Mouse (Mus musculus) liver, embryonic 13.5 days (tissue): Measurements from ENCODE around the gene Susd3. TPM values are rescaled to one million over a fixed set of nuclear protein-coding genes. Genes with fewer than 3 reads are reported as not detected.

ENCODE experiments used
- ATAC-seq: fragments of 200-750 bp; cut with Nextera tagmentation; 2 replicates; pipeline ENCODE4 v1.8.0; 2017; ENCODE audit warnings: low read depth, mild to moderate bottlenecking, moderate number of reproducible peaks, moderate library complexity
- DNase-seq: peaks from one replicate; pipeline ENCODE4 v3.0.0; 2022
- H3K27ac ChIP-seq: fragments of 300-500 bp; sonication (generic); 2 replicates; pipeline ENCODE4 v1.5.1; 2015; ENCODE audit warnings: moderate library complexity, mild to moderate bottlenecking, inconsistent platforms
- H3K27me3 ChIP-seq: fragments of 300-500 bp; sonication (generic); 2 replicates; pipeline ENCODE4 v1.6.1; 2015; ENCODE audit warnings: mild to moderate bottlenecking, inconsistent platforms
- H3K36me3 ChIP-seq: fragments of 300-500 bp; sonication (generic); 2 replicates; pipeline ENCODE4 v1.6.1; 2015; ENCODE audit warnings: mild to moderate bottlenecking, inconsistent platforms
- H3K4me1 ChIP-seq: fragments of 300-500 bp; sonication (generic); replicated peaks from 2 replicates; pipeline ENCODE4 v1.6.1; 2015; ENCODE audit warnings: inconsistent platforms
- H3K4me2 ChIP-seq: fragments of 300-500 bp; sonication (generic); 2 replicates; pipeline ENCODE4 v1.6.1; 2015; ENCODE audit warnings: inconsistent platforms, mild to moderate bottlenecking, moderate library complexity
- H3K4me3 ChIP-seq: fragments of 300-500 bp; sonication (generic); replicated peaks from 2 replicates; pipeline ENCODE4 v1.5.1; 2015; ENCODE audit warnings: mild to moderate bottlenecking, inconsistent platforms
- H3K9ac ChIP-seq: fragments of 300-500 bp; sonication (generic); 2 replicates; pipeline ENCODE4 v1.6.1; 2015; ENCODE audit warnings: mild to moderate bottlenecking, inconsistent platforms
- H3K9me3 ChIP-seq: fragments of 300-500 bp; sonication (generic); replicated peaks from 2 replicates; pipeline ENCODE4 v1.6.1; 2016; ENCODE audit warnings: inconsistent platforms
- WGBS: fragments of 180-500 bp; shearing (Covaris S2); methylation state at CpG from one replicate; pipeline ENCODE4 v1.1.7; 2015; ENCODE audit not compliant: insufficient replicate concordance; 5-methylcytosine and 5-hydroxymethylcytosine counted together
- polyA plus RNA-seq: library from polyadenylated mRNA; unstranded; fragments of >200 nt; fragmentation: Nextera tagmentation; extraction: Ambion mirVana; gene quantifications from 2 replicates; pipeline ENCODE4 v1.2.1, GENCODE M21; 2015

Susd3 gene
- polyA plus RNA-seq, 1 experiment from 2014 or later: 1.7 TPM

DNA sequence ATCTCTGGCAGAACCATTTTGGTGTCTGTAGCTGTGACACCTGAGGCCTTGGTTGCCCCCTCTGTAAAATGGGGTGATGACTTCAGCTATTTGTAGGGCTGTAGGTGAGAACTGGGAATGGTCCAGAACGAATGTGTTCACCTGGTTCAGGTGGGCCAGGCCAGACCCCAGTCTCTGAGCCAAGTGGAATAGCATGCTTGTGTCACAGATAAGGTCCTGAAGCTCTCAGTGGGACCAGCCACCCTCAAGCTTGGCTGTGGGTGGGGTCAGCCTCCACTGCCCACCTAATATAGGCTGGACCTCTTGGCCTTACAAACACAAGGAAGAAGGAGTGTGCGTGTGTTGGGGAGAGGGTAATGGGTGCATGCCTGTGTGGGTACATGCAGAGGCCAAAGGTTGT is 42.2 kb downstream of the Susd3 start:
- H3K9ac ChIP-seq: no peak overlapping the region
- no peak overlapping the region for H3K4me2 ChIP-seq
- WGBS: 77% methylated on average over 2 of the region's 2 CpGs
- no peaks in the 10 kb centered on the region for H3K9me3 ChIP-seq
- no peak overlapping the region for H3K27ac ChIP-seq
- ATAC-seq: no peak
- no peak for DNase-seq
- no peak overlapping the region for H3K4me3 ChIP-seq
- H3K36me3 ChIP-seq: no peaks in the 10 kb centered on the region; the same call in 1 of the 2 replicates
- H3K27me3 ChIP-seq: no peaks in the 10 kb centered on the region
- H3K4me1 ChIP-seq: 0 out of 2 replicates have a peak, but pooled peaks cover 8% of the 10 kb centered on the region

DNA sequence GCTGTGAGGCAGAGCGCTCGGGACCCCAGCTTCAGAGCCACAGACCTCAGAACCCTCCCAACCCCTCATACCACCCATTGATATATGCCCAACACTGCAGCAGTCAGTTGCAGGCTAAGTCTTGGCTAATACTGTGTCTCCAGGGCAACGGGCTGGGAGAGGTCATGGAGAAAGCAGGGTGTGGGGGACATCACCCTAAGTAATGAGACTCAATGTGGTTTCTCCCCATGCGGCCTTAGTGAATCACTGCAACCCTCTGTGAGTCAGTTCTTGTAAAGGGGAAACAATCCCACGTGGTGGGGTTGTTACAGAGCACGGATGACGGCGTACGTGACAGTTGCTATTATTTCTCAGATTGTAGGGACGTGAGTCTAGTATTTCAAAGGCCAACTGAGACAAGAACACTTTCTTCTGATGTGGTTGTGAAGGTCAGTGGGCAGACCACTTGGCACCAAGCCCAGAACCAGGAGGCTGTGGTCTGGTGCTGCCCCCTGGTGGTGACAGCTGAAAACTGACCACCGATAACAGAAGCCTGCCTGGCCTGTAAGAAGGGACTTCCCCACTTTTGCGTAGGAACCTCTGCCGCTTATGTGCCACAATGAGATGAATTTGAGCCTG is 43.0 kb downstream of the Susd3 start:
- WGBS: 47% methylated on average over 13 of the region's 13 CpGs
- DNase-seq (peak; percentile 52), ATAC-seq (peak; percentile 30)
- Histone ChIP-seq H3K4me3 (no peak overlapping the region), H3K4me1 (peaks cover 13% of the 10 kb centered on the region; the same call in 1 of the 2 replicates), H3K27me3 (no peaks in the 10 kb centered on the region), H3K9ac (no peak overlapping the region), H3K27ac (no peak overlapping the region), H3K9me3 (no peaks in the 10 kb centered on the region), H3K4me2 (no peak overlapping the region), H3K36me3 (no peaks in the 10 kb centered on the region; the same call in 1 of the 2 replicates)

DNA sequence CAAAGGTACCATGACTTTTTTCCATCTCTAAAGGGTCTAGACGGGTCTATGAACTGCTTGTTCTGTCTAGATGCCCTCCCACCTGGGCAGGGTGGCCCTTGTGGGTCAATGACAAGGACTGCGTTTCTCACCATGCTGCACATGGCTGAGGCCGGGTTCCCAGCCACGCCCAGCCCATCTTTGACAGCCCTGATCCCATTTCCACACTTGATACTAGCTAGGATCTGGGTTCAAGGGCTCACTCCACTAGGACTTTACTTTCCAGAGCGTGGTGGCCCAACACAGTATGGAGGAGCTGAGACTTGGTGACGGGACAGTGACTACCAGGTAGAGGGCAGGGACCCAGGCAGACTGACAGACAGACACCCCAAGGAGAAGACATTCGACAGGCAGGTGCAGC is 46.0 kb downstream of the Susd3 start:
- WGBS: 76% methylated on average over 7 of the region's 7 CpGs
- ATAC-seq (no peak), DNase-seq (no peak)
- no peaks in the 10 kb centered on the region for H3K9me3 ChIP-seq
- H3K36me3 ChIP-seq: no peaks in the 10 kb centered on the region; the same call in 1 of the 2 replicates
- H3K9ac ChIP-seq: no peak overlapping the region
- no peaks in the 10 kb centered on the region for H3K27me3 ChIP-seq
- H3K4me1 ChIP-seq: peaks cover 13% of the 10 kb centered on the region; the same call in 1 of the 2 replicates
- H3K27ac ChIP-seq: no peak overlapping the region
- H3K4me2 ChIP-seq: no peak overlapping the region
- H3K4me3 ChIP-seq: no peak overlapping the region

DNA sequence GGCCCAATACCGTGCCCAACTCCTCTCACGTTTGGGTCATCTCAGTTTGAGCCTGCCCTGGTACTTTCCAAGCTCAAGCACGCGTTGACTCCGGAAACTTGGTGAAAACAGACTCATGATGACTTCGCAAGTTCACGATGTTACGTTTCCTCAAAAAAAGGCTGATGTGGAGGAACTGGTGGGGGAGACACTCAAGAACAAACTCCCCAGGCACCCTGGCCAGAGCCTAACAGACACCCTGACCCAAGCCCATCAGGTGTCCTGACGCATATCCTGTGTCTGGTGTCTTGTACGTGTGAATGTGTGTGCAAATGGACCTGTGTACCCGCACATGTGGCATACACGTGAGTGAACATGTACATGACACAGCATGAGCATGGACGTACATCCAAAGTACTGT is 47.8 kb downstream of the Susd3 start:
- H3K27ac ChIP-seq: no peak overlapping the region
- no peak overlapping the region for H3K4me2 ChIP-seq
- DNase-seq: no peak

DNA sequence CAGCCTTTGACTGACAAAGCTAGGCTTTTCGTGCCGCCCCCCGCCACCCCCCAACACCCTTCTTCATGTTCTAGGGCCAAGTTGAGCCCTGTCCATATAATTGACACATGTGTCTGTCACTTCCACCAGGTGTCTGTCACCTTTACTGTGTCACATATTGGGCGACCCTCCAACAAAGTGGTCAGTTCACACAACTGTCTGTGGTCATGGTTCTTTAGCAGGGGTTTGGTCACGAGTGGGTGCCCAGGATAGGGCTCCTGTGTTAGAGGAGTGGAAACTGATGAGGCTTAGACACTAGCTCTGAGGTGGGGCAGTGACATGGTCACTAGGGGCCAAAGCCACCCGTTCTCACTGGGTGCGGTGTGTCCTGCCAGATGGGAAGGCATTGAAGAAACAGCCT is 48.6 kb downstream of the Susd3 start:
- peaks cover 12% of the 10 kb centered on the region for H3K36me3 ChIP-seq
- H3K27ac ChIP-seq: no peak overlapping the region
- no peak overlapping the region for H3K4me3 ChIP-seq
- DNase-seq (no peak), ATAC-seq (no peak)
- 80% methylated on average over 7 of the region's 7 CpGs for WGBS
- H3K4me2 ChIP-seq: no peak overlapping the region
- no peak overlapping the region for H3K9ac ChIP-seq
- H3K27me3 ChIP-seq: no peaks in the 10 kb centered on the region
- no peaks in the 10 kb centered on the region for H3K9me3 ChIP-seq
- peaks cover 20% of the 10 kb centered on the region; the same call in 1 of the 2 replicates for H3K4me1 ChIP-seq

More for the DNA sequence above, 47.8 kb downstream of the Susd3 start:
- peaks cover 14% of the 10 kb centered on the region; the same call in 1 of the 2 replicates for H3K4me1 ChIP-seq
- no peak for ATAC-seq
- no peak overlapping the region for H3K9ac ChIP-seq
- H3K9me3 ChIP-seq: no peaks in the 10 kb centered on the region
- H3K27me3 ChIP-seq: no peaks in the 10 kb centered on the region
- H3K4me3 ChIP-seq: no peak overlapping the region
- H3K36me3 ChIP-seq: peaks cover 4% of the 10 kb centered on the region
- WGBS: 54% methylated on average over 13 of the region's 13 CpGs

DNA sequence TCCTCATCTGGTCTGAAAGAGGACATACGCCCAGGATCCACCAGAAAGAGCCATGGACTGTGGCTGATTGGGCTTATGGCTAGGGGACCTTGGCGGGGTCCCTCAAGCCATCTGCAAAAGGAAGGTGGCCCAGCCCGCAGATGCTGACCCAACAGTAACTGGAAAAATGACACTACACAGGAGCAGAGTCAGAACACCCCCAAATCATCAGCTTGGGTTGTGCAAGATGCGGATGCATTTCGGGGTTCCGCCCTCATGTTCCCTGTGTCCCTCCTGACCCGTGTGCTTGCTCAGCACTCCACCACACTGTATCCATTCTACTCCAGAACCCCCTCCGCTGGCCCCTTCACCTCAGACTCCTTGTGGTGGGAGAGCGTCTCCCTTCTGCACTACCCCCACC is 49.8 kb downstream of the Susd3 start:
- H3K4me2 ChIP-seq: no peak overlapping the region
- H3K9me3 ChIP-seq: no peaks in the 10 kb centered on the region
- H3K27me3 ChIP-seq: no peaks in the 10 kb centered on the region
- H3K4me3 ChIP-seq: no peak overlapping the region
- 75% methylated on average over 9 of the region's 9 CpGs for WGBS
- DNase-seq: no peak
- no peak overlapping the region for H3K9ac ChIP-seq
- H3K27ac ChIP-seq: no peak overlapping the region
- peaks cover 18% of the 10 kb centered on the region for H3K36me3 ChIP-seq
- H3K4me1 ChIP-seq: peaks cover 20% of the 10 kb centered on the region; the same call in 1 of the 2 replicates
- ATAC-seq: no peak

DNA sequence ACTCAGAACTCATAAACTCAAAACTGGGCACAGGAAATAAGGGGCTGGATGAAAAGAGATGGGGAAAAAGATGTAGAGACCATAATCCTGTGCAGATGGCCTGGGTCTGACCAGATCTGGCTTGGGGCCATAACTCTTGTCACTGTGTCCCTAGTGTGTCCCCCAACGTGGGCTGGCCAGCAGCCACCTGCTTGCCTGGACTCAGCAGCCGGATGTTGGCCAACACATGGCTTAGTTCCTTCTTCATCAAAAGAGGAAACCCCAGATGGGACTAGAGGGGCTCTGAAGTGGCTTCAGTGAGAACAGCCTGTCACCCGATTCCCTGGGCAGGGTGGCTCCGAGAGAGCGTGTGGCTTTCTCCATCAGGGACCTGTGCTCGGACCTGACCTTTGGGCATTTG is 51.7 kb downstream of the Susd3 start:
- ATAC-seq: no peak
- no peak overlapping the region for H3K9ac ChIP-seq
- peaks cover 26% of the 10 kb centered on the region for H3K4me1 ChIP-seq
- H3K4me3 ChIP-seq: no peak overlapping the region
- DNase-seq: no peak
- H3K9me3 ChIP-seq: no peaks in the 10 kb centered on the region
- WGBS: 44% methylated on average over 6 of the region's 6 CpGs
- no peak overlapping the region for H3K27ac ChIP-seq
- H3K27me3 ChIP-seq: no peaks in the 10 kb centered on the region
- H3K36me3 ChIP-seq: peaks cover 18% of the 10 kb centered on the region
- H3K4me2 ChIP-seq: no peak overlapping the region

DNA sequence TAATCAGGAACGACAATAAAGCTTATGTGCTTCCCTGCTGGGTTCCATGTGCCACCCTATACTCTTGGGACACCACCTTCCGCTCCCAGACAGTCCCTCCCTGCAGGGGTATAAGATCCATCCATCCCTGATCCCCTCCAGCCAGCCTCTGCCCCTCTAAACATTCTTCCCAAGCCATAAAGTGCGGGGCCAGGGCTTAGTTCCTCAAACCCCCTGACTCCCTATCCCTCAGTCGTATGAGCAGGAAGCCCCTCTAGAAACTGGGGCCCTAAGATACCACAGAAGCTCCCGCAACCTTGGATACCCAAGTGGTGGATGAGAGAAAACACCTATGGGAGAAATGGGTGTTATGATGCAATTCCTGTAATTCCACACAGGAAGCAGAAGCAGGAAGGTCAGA is 52.3 kb downstream of the Susd3 start:
- H3K4me3 ChIP-seq: no peak overlapping the region
- no peak for ATAC-seq
- DNase-seq: no peak
- H3K36me3 ChIP-seq: peaks cover 18% of the 10 kb centered on the region
- no peak overlapping the region for H3K9ac ChIP-seq
- H3K9me3 ChIP-seq: no peaks in the 10 kb centered on the region
- H3K4me1 ChIP-seq: peaks cover 32% of the 10 kb centered on the region
- no peak overlapping the region for H3K4me2 ChIP-seq
- H3K27me3 ChIP-seq: no peaks in the 10 kb centered on the region
- 55% methylated on average over 5 of the region's 5 CpGs for WGBS
- H3K27ac ChIP-seq: no peak overlapping the region

DNA sequence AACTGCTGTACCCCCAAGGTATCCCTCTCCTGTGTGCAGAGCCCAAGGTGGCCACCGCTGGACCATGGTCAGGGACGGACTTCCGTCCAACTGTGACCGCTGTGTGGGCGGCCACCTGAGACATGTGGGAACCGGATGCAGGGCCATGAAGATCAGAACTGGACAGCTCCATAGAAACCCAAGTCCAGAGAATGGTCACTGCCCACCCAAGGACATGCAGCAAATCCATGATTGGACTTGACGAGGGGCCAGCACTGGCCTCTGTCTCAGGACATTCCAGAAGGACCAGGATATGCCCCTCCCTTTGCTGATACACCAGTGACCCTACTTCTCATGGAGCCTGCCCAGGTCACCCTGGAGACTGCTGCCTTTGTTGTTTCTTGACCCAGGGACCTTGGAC is 52.9 kb downstream of the Susd3 start:
- ATAC-seq: no peak
- Histone ChIP-seq H3K4me3 (no peak overlapping the region), H3K9ac (no peak overlapping the region), H3K4me2 (no peak overlapping the region), H3K4me1 (peaks cover 33% of the 10 kb centered on the region), H3K27me3 (no peaks in the 10 kb centered on the region), H3K36me3 (peaks cover 18% of the 10 kb centered on the region), H3K9me3 (no peaks in the 10 kb centered on the region), H3K27ac (no peak overlapping the region)
- 83% methylated on average over 7 of the region's 7 CpGs for WGBS
- DNase-seq: no peak

DNA sequence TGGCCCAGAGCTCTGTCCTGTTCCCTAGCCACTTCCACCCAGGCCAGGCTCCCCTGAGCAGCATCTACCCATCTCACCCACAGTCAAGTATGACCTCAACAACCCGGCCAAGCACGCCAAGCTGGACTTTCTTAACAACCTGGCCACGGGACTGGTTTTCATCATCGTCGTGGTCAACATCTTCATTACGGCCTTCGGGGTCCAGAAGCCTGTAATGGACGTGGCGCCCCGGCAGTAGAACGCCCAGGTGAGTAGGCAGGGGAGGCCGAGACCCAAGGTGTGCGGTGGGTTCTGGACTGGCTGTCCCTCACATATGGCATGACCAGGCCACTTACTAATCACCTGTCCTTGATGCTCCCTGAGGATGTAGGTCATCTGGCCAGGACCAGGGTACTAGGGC is 53.7 kb downstream of the Susd3 start:
- Histone ChIP-seq H3K9me3 (no peaks in the 10 kb centered on the region), H3K36me3 (peaks cover 18% of the 10 kb centered on the region), H3K27me3 (no peaks in the 10 kb centered on the region), H3K4me1 (peaks cover 42% of the 10 kb centered on the region), H3K4me3 (no peak overlapping the region), H3K4me2 (no peak overlapping the region), H3K27ac (no peak overlapping the region), H3K9ac (no peak overlapping the region)
- DNase-seq (no peak), ATAC-seq (no peak)
- 87% methylated on average over 13 of the region's 13 CpGs for WGBS

DNA sequence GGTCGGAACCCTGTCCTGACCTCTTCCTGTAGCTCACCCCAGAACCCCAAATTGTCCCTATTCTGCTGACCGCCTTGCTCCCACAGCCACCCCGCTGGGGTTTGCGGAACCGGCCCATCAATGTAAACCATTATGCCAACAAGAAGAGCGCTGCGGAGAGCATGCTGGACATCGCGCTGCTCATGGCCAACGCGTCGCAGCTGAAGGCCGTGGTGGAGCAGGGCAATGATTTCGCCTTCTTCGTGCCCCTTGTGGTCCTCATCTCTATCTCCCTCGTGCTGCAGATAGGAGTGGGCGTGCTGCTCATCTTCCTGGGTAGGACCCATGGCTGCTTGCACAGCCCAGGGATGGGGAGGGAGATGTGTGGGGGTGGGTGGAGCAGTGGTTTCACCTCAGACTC is 54.9 kb downstream of the Susd3 start:
- no peaks in the 10 kb centered on the region for H3K27me3 ChIP-seq
- no peak for ATAC-seq
- no peak overlapping the region for H3K4me2 ChIP-seq
- no peak overlapping the region for H3K27ac ChIP-seq
- H3K4me3 ChIP-seq: no peak overlapping the region
- H3K9ac ChIP-seq: no peak overlapping the region
- DNase-seq: no peak
- H3K36me3 ChIP-seq: peaks cover 18% of the 10 kb centered on the region
- no peaks in the 10 kb centered on the region for H3K9me3 ChIP-seq
- 82% methylated on average over 17 of the region's 17 CpGs for WGBS
- peaks cover 53% of the 10 kb centered on the region for H3K4me1 ChIP-seq

DNA sequence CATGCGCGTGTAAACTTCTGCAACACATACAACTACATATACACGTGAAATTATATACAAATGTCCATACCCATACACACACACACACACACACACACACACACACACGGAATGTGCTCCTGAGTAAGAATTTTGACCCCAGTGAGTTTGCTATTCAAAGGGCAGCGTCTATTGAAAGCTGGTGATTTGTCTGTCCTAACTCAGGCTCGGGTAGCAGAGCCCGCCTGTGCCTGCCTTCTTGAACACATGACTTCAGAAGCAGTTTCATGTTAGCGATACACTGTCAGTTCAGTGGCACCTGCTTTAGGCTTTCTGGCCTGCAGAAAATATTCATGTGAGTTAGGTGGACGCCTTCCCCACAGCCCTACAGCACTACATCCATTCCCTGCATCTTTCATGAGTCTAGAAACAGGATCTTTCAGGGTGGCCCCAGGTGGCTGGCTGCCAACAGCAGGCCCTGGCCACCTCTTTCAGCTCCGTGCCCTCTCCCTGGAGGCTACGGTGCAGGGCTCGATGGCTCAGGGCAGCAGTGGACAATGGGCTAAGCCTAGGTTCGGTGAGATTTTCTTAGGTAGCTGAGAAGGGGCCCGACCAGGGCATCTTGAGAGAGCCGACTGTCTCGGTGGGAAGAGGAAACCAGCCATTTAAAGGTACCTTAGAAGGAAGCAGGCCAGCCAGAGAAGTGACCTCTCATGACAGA is 56.2 kb downstream of the Susd3 start:
- Histone ChIP-seq H3K4me1 (peaks cover 65% of the 10 kb centered on the region), H3K9me3 (no peaks in the 10 kb centered on the region), H3K4me2 (no peak overlapping the region), H3K27ac (no peak overlapping the region), H3K4me3 (no peak overlapping the region), H3K9ac (no peak overlapping the region), H3K36me3 (peaks cover 18% of the 10 kb centered on the region), H3K27me3 (no peaks in the 10 kb centered on the region)
- no peak for DNase-seq
- no peak for ATAC-seq
- 61% methylated on average over 16 of the region's 16 CpGs for WGBS
